Mouse (Mus musculus) heart, embryonic 11.5 days (tissue): ENCODE results near the gene Stk17b. TPM values are rescaled to one million over a fixed set of nuclear protein-coding genes. Genes with fewer than 3 reads are reported as not detected.

Source experiments
- ATAC-seq: fragments of 200-750 bp; cut with Nextera tagmentation; replicated peaks from 2 replicates; pipeline ENCODE4 v1.8.0; 2017; ENCODE audit warnings: moderate library complexity; ENCODE audit not compliant: insufficient number of reproducible peaks, low FRiP score, low TSS enrichment
- H3K27ac ChIP-seq: fragments of 300-500 bp; sonication (generic); 2 replicates; pipeline ENCODE4 v1.5.1; 2014; ENCODE audit warnings: mild to moderate bottlenecking, low read depth, low read length
- H3K27me3 ChIP-seq: fragments of 300-500 bp; sonication (generic); 2 replicates; pipeline ENCODE4 v1.6.1; 2014; ENCODE audit warnings: mild to moderate bottlenecking, low read length, mixed read lengths; ENCODE audit not compliant: control insufficient read depth, insufficient read depth
- H3K36me3 ChIP-seq: fragments of 300-500 bp; sonication (generic); 2 replicates; pipeline ENCODE4 v1.6.1; 2014; ENCODE audit warnings: mild to moderate bottlenecking, low read length, moderate library complexity, mixed read lengths; ENCODE audit not compliant: control insufficient read depth, insufficient read depth
- H3K4me1 ChIP-seq: fragments of 300-500 bp; sonication (generic); 2 replicates; pipeline ENCODE4 v1.6.1; 2014; ENCODE audit warnings: low read length; ENCODE audit not compliant: control insufficient read depth, insufficient read depth
- H3K4me2 ChIP-seq: fragments of 300-500 bp; sonication (generic); 2 replicates; pipeline ENCODE4 v1.6.1; 2014; ENCODE audit warnings: mild to moderate bottlenecking, moderate library complexity
- H3K4me3 ChIP-seq: fragments of 300-500 bp; sonication (generic); 2 replicates; pipeline ENCODE4 v1.5.1; 2014; ENCODE audit warnings: low read depth, low read length
- H3K9ac ChIP-seq: fragments of 300-500 bp; sonication (generic); 2 replicates; pipeline ENCODE4 v1.6.1; 2014; ENCODE audit warnings: mild to moderate bottlenecking, low read depth, low read length, moderate library complexity
- H3K9me3 ChIP-seq: fragments of 300-500 bp; sonication (generic); replicated peaks from 2 replicates; pipeline ENCODE4 v1.6.1; 2016; ENCODE audit warnings: low read length; ENCODE audit not compliant: control insufficient read depth
- WGBS: fragments of 180-500 bp; shearing (Covaris S2); extraction: QIAGEN DNeasy Blood & Tissue Kit; methylation state at CpG from one replicate; pipeline ENCODE4 v1.1.7; 2014; ENCODE audit not compliant: insufficient replicate concordance; 5-methylcytosine and 5-hydroxymethylcytosine counted together
- polyA plus RNA-seq: library from polyadenylated mRNA; unstranded; fragments of >200 nt; fragmentation: Nextera tagmentation; extraction: Ambion mirVana; gene quantifications from 2 replicates; pipeline ENCODE4 v1.2.1, GENCODE M21; 2014

Stk17b gene
- polyA plus RNA-seq, 1 experiment from 2014 or later: 17.2 TPM

DNA sequence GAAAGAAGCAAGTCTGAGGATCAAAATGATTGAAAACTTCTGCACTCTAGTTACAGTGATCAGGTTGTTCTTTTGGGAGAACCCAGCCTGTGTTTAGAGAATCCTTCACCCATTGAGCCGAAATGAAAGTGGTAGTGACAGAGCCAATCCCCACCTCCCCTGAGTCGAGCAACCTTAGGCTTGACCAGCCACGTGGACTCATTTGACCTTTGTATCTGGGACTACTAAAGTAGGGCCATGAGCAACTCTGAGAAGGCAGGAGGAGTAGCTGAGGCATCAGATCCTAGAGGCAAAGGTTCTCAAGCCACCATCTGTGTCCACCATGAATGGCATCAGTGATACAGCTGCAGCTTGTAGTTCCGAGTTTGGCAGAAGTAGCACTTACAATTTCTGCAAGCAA is 10.6 kb upstream of the Stk17b start:
- H3K4me1 ChIP-seq: peaks cover 5% of the 10 kb centered on the region
- H3K36me3 ChIP-seq: no peaks in the 10 kb centered on the region
- H3K4me3 ChIP-seq: no peak overlapping the region
- 75% methylated on average over 4 of the region's 4 CpGs for WGBS
- no peaks in the 10 kb centered on the region for H3K9me3 ChIP-seq
- no peak overlapping the region for H3K4me2 ChIP-seq
- H3K9ac ChIP-seq: no peak overlapping the region
- no peaks in the 10 kb centered on the region for H3K27me3 ChIP-seq
- no peak overlapping the region for H3K27ac ChIP-seq
- ATAC-seq: no peak

DNA sequence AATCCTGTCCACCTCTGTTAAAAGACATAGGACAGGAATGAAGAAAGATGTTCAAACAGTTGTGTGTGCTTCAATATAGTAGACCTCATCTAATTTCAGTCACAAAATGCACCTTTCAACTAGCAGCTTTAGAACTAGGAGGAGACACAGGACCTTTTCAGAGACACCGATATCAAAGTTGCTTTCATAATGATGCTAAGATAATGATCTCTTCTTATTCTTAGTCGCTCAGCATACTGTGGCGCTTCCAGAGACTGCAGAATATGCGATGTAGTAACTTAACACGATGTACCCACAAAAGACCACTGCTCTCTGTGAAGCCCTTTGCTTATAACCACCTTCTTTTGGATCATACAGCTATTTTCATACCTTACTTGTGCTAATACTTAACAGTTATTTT is 10.1 kb upstream of the Stk17b start:
- ATAC-seq: no peak
- Histone ChIP-seq H3K4me2 (no peak overlapping the region), H3K27ac (no peak overlapping the region), H3K4me1 (peaks cover 5% of the 10 kb centered on the region), H3K9me3 (no peaks in the 10 kb centered on the region), H3K9ac (no peak overlapping the region), H3K4me3 (no peak overlapping the region), H3K36me3 (no peaks in the 10 kb centered on the region), H3K27me3 (no peaks in the 10 kb centered on the region)
- 88% methylated on average over 5 of the region's 5 CpGs for WGBS

DNA sequence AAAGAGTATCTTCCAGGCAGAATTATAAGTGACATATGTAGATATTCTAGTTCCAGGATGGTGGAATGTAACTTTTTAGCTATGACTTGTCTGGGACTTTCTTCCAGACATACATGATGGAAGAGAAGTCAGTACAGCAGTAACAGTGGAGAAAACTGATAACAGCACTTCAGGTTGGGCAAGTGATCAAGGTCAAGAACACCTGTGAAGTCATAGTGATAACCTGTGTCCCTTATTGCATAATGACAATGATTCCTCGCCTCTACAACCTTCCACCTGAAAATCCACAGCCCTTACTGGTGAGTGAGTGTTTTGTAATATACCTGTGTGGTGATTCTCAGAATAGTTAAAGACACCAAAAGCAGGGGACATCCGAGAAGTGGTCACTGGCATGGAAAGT is 9.3 kb upstream of the Stk17b start:
- no peak overlapping the region for H3K27ac ChIP-seq
- H3K9ac ChIP-seq: no peak overlapping the region
- no peak overlapping the region for H3K4me2 ChIP-seq
- H3K36me3 ChIP-seq: no peaks in the 10 kb centered on the region
- WGBS: 80% methylated on average over 2 of the region's 2 CpGs
- H3K9me3 ChIP-seq: no peaks in the 10 kb centered on the region
- no peak for ATAC-seq
- H3K27me3 ChIP-seq: no peaks in the 10 kb centered on the region
- H3K4me3 ChIP-seq: no peak overlapping the region
- H3K4me1 ChIP-seq: peaks cover 5% of the 10 kb centered on the region

DNA sequence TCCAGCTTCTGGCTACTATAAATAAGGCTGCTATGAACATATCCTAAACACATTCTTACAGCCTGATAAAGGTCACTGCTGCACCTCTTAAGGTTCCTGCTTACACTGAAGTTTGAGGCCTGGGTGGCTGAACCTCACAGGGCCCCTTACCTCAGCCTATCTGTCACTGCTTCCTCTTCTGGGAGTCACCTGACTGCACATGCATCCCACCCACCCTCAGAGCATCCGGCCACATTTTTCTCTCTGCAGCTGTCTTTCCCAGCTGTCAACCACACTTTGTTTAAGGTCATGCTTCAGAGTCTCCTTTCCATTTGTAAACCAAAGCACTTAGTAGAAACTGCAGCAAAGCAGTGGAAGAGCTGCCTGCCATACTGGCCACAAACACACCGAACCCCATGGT is 6.3 kb upstream of the Stk17b start:
- H3K36me3 ChIP-seq: no peaks in the 10 kb centered on the region
- no peak overlapping the region for H3K4me2 ChIP-seq
- H3K9ac ChIP-seq: no peak overlapping the region
- no peak overlapping the region for H3K27ac ChIP-seq
- no peak for ATAC-seq
- 77% methylated on average over 2 of the region's 2 CpGs for WGBS
- no peak overlapping the region for H3K4me3 ChIP-seq
- no peaks in the 10 kb centered on the region for H3K27me3 ChIP-seq
- no peaks in the 10 kb centered on the region for H3K4me1 ChIP-seq
- no peaks in the 10 kb centered on the region for H3K9me3 ChIP-seq

DNA sequence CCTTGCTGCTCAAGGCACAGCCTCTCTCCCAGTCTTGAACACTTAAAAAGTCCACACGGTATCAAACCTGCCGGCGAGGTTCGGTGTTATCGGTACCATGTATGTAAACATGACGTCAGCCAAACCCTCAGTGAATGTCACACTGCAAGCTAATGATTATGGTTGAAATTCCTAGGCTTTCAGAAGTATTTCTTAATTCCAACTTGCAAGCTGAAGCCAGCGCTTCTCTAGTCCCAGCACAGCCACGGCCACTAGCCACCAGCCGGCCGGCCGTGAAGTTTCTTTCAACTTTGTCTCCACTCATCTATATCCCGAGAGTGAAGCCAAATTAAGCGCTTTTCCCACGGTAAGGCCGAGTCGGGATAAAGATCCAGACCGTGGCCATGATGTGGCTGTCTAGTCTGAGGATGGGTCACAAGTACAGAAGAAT is 718 bp downstream of the Stk17b start:
- peak overlapping the region; percentile 82 for H3K27ac ChIP-seq
- H3K9ac ChIP-seq: peak overlapping the region; percentile 79
- peak overlapping the region; percentile 67 for H3K4me3 ChIP-seq
- H3K9me3 ChIP-seq: no peaks in the 10 kb centered on the region
- no peaks in the 10 kb centered on the region for H3K27me3 ChIP-seq
- no peaks in the 10 kb centered on the region for H3K4me1 ChIP-seq
- WGBS: under 1% methylated on average over 17 of the region's 17 CpGs
- H3K4me2 ChIP-seq: peak overlapping the region; percentile 71
- peak; percentile 31 for ATAC-seq
- H3K36me3 ChIP-seq: no peaks in the 10 kb centered on the region

DNA sequence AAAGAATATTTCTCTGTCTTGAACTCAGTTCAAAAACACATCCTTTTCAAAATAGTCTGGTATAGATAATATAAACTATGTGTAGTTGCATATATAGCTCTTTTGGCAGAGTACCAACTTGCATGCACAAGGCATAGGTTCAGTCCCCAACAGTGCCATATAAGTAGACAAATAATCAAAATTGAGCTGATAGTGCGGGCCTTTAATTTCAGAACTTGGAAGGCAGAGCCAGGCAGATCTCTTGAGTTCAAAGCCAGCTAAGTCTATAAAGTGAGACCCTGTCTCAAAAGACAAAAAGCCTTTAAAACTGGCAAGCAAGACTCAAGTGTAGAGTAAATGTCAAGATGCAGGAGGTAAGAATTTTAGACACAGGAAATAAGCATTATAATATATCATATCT is 2.1 kb downstream of the Stk17b start:
- H3K36me3 ChIP-seq: no peaks in the 10 kb centered on the region

DNA sequence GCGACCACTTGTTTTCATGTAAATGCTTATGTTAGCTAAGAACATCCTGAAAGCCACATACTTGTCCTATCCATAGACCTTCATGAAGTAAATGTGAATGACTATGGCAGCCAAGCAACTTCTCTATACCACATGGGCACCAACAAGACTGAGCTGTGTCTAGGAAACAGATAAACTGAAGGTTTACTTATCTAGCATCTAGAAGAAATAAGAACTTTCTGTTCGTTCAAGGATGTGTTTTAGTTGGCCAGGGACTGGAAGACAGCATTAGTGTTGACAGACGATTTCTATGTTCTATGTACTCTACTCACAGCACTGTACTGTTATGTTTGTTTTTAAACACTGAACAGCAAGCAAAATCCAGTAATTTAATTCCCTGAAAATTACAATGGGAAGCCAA is 2.9 kb downstream of the Stk17b start:
- Histone ChIP-seq H3K9me3 (no peaks in the 10 kb centered on the region), H3K4me1 (no peaks in the 10 kb centered on the region), H3K27ac (no peak overlapping the region), H3K4me2 (no peak overlapping the region), H3K9ac (no peak overlapping the region), H3K4me3 (no peak overlapping the region), H3K36me3 (no peaks in the 10 kb centered on the region), H3K27me3 (no peaks in the 10 kb centered on the region)
- no peak for ATAC-seq
- 70% methylated on average over 3 of the region's 3 CpGs for WGBS

More for the DNA sequence above, 2.1 kb downstream of the Stk17b start:
- H3K9ac ChIP-seq: no peak overlapping the region
- no peak overlapping the region for H3K4me2 ChIP-seq
- no peaks in the 10 kb centered on the region for H3K9me3 ChIP-seq
- no peak overlapping the region for H3K27ac ChIP-seq
- no peak overlapping the region for H3K4me3 ChIP-seq
- H3K4me1 ChIP-seq: no peaks in the 10 kb centered on the region
- no peaks in the 10 kb centered on the region for H3K27me3 ChIP-seq
- no peak for ATAC-seq
- WGBS: 92% methylated on average over 1 of the region's 1 CpGs

DNA sequence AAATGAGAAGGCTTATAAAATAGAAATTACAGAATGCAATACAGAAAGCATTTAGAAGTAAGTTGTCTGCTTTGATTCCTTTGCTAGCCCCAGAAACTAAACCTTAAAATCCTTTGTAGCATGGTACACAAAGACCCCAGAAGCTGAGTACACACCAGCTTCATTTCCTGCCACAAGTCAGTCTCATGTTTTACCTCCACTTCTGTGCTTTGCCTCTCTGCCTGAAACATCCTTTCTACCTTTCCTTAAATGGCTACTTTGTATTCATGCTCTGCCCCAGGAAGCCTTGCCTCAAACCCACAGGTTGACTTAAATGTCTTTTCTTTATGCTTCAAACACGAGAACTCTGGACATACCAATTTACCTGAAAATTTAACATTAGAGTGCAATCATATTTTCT is 3.7 kb downstream of the Stk17b start:
- Histone ChIP-seq H3K27ac (no peak overlapping the region), H3K4me3 (no peak overlapping the region), H3K9ac (no peak overlapping the region), H3K36me3 (no peaks in the 10 kb centered on the region), H3K4me1 (no peaks in the 10 kb centered on the region), H3K9me3 (no peaks in the 10 kb centered on the region), H3K4me2 (no peak overlapping the region), H3K27me3 (no peaks in the 10 kb centered on the region)
- ATAC-seq: no peak
- WGBS: 89% methylated on average over 1 of the region's 1 CpGs

DNA sequence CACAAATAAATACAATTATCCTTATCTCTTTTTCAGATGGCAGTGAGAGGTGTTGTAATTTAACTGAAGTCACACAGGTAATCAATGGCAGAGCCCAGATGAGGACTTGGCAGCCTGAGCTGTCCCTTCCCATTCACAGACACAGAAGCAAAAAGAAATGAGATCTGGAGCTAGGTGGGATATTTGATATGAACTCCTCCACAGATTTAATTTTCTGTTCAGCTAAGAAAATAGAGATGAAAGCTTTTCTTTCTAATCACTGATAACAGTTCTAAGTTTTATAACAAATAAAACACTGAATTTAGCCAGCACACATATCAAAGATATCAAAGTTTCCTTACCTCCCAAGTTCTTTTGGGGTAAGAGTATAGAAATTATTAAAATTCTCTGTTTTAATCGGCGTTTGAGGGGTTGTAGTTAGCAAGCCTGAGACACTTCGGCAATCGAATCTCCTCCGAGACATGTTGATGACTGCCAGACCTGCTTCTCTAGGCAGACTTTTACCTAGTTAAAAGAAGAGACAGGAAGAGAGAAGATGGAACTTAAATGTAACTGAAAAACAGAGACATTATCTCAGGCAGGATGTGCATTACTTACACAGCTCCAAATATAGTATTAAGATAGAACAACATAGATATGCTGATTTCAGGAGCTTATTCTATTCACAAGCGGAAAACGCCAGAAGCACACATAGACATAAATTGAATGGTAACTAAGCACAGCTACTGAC is 8.7 kb downstream of the Stk17b start:
- 76% methylated on average over 7 of the region's 7 CpGs for WGBS
- no peak overlapping the region for H3K4me2 ChIP-seq
- H3K9ac ChIP-seq: no peak overlapping the region
- no peaks in the 10 kb centered on the region for H3K4me1 ChIP-seq
- H3K27ac ChIP-seq: no peak overlapping the region
- H3K36me3 ChIP-seq: no peaks in the 10 kb centered on the region
- no peak for ATAC-seq
- no peak overlapping the region for H3K4me3 ChIP-seq
- no peaks in the 10 kb centered on the region for H3K27me3 ChIP-seq
- no peaks in the 10 kb centered on the region for H3K9me3 ChIP-seq
